Mouse (Mus musculus): ENCODE results near the gene Gm47841. TPM values are rescaled to one million over a fixed set of nuclear protein-coding genes. Genes with fewer than 3 reads are reported as not detected.

Gm47841 gene
- total RNA-seq, 2 experiments from 2014 or later = not detected

GRCm38 (mm10) chr15:101052560-101053501 lies 5.6 kb upstream of the Gm47841 start:
- intact Hi-C loops (cut with DNase I) = no loop called here
- no peak for DNase-seq (ENCODE audit: low spot score in 2 of 2)

- DNase-seq (ENCODE audit: low spot score in 2 of 2) = no peak
- intact Hi-C loops (cut with DNase I) = no loop called here
Observed at GRCm38 (mm10) chr15:101051869-101052268, 4.7 kb upstream of the Gm47841 start.

GRCm38 (mm10) chr15:101048338-101048896 lies 1.2 kb upstream of the Gm47841 start:
- DNase-seq (ENCODE audit: low spot score in 2 of 2) = no peak
- intact Hi-C loops (cut with DNase I) = no loop called here

GRCm38 (mm10) chr15:101046527-101047193 lies 537 bp downstream of the Gm47841 start:
- peak; percentile 43 to 56 for DNase-seq (ENCODE audit: low spot score in 2 of 2)
- intact Hi-C loops (cut with DNase I) = no loop called here

- intact Hi-C loops (cut with DNase I) = no loop called here
- no peak for DNase-seq (ENCODE audit: low spot score in 2 of 2)
Observed at GRCm38 (mm10) chr15:101046039-101046526, 1.1 kb downstream of the Gm47841 start.

- DNase-seq (ENCODE audit: low spot score in 2 of 2) = no peak
- intact Hi-C loops (cut with DNase I) = loop anchor here (5.0 kb wide), 1 partner anchor 282 kb away; the partner anchor contains the start of gene Slc4a8
Observed at GRCm38 (mm10) chr15:101044531-101044930, 2.7 kb downstream of the Gm47841 start.

GRCm38 (mm10) chr15:101042613-101043012 lies 4.6 kb downstream of the Gm47841 start:
- peak; percentile 68 to 80 for DNase-seq (ENCODE audit: low spot score in 2 of 2)

GRCm38 (mm10) chr15:101041966-101042365 lies 5.2 kb downstream of the Gm47841 start:
- intact Hi-C loops (cut with DNase I) = loop anchor here (5.0 kb wide), 1 partner anchor 280 kb away; the partner anchor contains the start of gene Slc4a8
- DNase-seq (ENCODE audit: low spot score in 2 of 2) = no peak

More at GRCm38 (mm10) chr15:101042613-101043012, 4.6 kb downstream of the Gm47841 start:
- intact Hi-C loops (cut with DNase I) = loop anchor here (5.0 kb wide), 1 partner anchor 280 kb away; the partner anchor contains the start of gene Slc4a8

GRCm38 (mm10) chr15:101039651-101040050 lies 7.5 kb downstream of the Gm47841 start:
- peak in 1 of 2 experiments; percentile 30 for DNase-seq (ENCODE audit: low spot score in 2 of 2)
- intact Hi-C loops (cut with DNase I) = loop anchor here (5.0 kb wide), 1 partner anchor 277 kb away; the partner anchor contains the start of gene Slc4a8

- DNase-seq (ENCODE audit: low spot score in 2 of 2) = no peak
- intact Hi-C loops (cut with DNase I) = no loop called here
Observed at GRCm38 (mm10) chr15:101028960-101029359, 18.2 kb downstream of the Gm47841 start.

GRCm38 (mm10) chr15:101011352-101011751 lies 35.8 kb downstream of the Gm47841 start:
- intact Hi-C loops (cut with DNase I) = no loop called here
- DNase-seq (ENCODE audit: low spot score in 2 of 2) = no peak

GRCm38 (mm10) chr15:101008386-101009010 lies 38.7 kb downstream of the Gm47841 start:
- peak; percentile 53 to 54 for DNase-seq (ENCODE audit: low spot score in 2 of 2)
- intact Hi-C loops (cut with DNase I) = no loop called here

- DNase-seq (ENCODE audit: low spot score in 2 of 2) = peak in 1 of 2 experiments; percentile 40
Observed at GRCm38 (mm10) chr15:101007236-101007635, 40.0 kb downstream of the Gm47841 start.

GRCm38 (mm10) chr15:101006251-101007040 lies 40.8 kb downstream of the Gm47841 start:
- DNase-seq (ENCODE audit: low spot score in 2 of 2) = no peak
- intact Hi-C loops (cut with DNase I) = no loop called here

More at GRCm38 (mm10) chr15:101007236-101007635, 40.0 kb downstream of the Gm47841 start:
- intact Hi-C loops (cut with DNase I) = no loop called here

GRCm38 (mm10) chr15:101005717-101006116 lies 41.5 kb downstream of the Gm47841 start:
- intact Hi-C loops (cut with DNase I) = no loop called here
- peak; percentile 65 to 77 for DNase-seq (ENCODE audit: low spot score in 2 of 2)

- intact Hi-C loops (cut with DNase I) = no loop called here
- DNase-seq (ENCODE audit: low spot score in 2 of 2) = no peak
Observed at GRCm38 (mm10) chr15:101004538-101004937, 42.7 kb downstream of the Gm47841 start.

GRCm38 (mm10) chr15:101002466-101002865 lies 44.7 kb downstream of the Gm47841 start:
- no peak for DNase-seq (ENCODE audit: low spot score in 2 of 2)
- intact Hi-C loops (cut with DNase I) = no loop called here

- no peak for DNase-seq (ENCODE audit: low spot score in 2 of 2)
- intact Hi-C loops (cut with DNase I) = no loop called here
Observed at GRCm38 (mm10) chr15:101001685-101002084, 45.5 kb downstream of the Gm47841 start.

Measured in left cerebral cortex, postnatal 14 days (tissue).